Mouse (Mus musculus) kidney, postnatal 4 days (tissue): ENCODE measurements around the gene Bsn.

Source experiments
- DNase-seq, 2 experiments: peaks; one replicate each; pipeline ENCODE4 v3.0.0; 2021; ENCODE audit warnings: mixed read lengths in 2 of 2

Gene Bsn

GRCm38 (mm10) chr9:108189787-108190679, at the start of gene Bsn:
Gene Bsn (minus strand): TSS chr9:108190384.
- peak; percentile 85 to 87 for DNase-seq

DNA sequence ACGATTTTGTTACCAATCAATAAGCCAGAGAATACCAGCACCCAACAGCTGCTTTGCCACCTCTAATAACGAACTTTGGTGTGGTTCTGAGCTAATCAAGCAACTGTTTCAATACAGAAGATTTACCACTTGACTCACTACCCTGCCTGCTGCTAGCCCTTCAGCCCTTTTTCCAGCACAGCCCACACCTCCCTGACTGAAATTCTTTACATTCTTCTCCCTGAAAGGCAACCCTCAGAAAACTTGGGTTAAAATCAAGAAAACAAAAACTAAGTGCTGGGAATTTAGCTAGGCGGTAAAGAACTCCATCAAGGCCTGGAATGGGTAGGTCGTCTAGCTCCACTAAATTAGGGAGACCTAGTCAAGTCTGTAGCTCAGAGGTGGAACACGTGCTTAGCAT, 49.8 kb upstream of the Bsn start:
- DNase-seq: no peak

- peak in 1 of 2 experiments; percentile 42 for DNase-seq
Measured at GRCm38 (mm10) chr9:108238831-108239230, 48.6 kb upstream of the Bsn start.

- DNase-seq: no peak
Measured at GRCm38 (mm10) chr9:108238402-108238801, 48.2 kb upstream of the Bsn start.

DNA sequence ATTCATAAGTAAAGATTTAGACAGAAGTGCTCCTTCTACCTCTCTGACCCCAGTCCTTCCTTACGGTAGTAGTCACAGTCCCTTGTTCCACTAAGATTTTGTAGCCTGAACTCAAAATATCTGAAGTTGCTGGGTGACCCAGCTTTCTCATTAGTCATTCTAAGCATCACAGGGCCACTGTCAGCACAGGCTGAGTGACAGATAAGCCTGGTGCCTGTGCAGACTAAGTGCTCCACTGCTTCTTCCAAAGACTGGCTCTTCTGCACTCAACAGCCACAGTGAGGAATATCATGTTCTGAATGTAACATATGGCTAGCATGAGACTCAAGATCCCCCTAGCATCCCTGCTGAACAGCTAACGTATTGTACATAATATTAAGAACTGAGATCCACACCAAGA, 44.5 kb upstream of the Bsn start:
- DNase-seq: no peak

DNA sequence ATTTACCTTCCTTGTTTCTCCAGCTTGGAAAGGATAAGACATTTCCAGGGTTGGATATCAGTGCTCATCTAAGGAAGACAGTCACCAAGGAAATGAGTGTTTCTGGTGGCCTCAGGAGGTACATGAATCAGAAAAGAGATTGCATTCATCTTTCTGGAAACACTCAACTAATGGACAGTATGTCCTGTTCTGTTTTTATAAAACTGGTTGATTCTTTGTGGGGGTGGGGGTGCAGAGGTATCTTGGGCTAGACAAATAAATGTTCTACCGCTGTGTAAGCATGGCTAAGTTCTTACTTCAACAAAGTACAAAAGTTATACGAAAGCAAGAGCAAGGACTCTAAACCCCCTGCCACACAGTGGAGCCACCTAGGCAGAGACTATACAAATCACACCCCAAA, 42.7 kb upstream of the Bsn start:
- DNase-seq: no peak

GRCm38 (mm10) chr9:108227911-108228649, 37.9 kb upstream of the Bsn start:
- DNase-seq: peak in 1 of 2 experiments; percentile 54

- DNase-seq: no peak
Measured at GRCm38 (mm10) chr9:108225166-108225565, 35.0 kb upstream of the Bsn start.

GRCm38 (mm10) chr9:108223633-108224032, 33.4 kb upstream of the Bsn start:
- DNase-seq: peak in 1 of 2 experiments; percentile 45

DNA sequence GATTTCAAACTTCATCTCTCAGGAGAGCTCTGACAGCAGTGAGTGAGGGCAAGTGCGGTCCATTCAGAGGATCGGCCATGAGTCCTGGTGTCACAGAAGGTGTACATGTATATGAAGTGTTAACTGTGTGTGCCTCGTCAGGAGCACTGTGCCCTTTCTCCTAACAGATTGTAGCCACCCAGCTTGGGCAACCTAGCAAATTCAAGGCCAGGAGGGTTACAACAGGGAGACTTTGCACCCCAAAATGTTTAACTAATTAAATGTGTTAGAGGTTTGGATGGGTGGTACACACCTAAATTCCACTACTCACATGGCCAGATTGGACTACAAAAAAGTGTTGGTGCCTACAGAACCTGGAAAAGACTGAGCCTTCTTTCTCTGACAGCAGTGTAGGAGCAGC, 31.4 kb upstream of the Bsn start:
- no peak for DNase-seq

- no peak for DNase-seq
Measured at GRCm38 (mm10) chr9:108220380-108220774, 30.2 kb upstream of the Bsn start.

DNA sequence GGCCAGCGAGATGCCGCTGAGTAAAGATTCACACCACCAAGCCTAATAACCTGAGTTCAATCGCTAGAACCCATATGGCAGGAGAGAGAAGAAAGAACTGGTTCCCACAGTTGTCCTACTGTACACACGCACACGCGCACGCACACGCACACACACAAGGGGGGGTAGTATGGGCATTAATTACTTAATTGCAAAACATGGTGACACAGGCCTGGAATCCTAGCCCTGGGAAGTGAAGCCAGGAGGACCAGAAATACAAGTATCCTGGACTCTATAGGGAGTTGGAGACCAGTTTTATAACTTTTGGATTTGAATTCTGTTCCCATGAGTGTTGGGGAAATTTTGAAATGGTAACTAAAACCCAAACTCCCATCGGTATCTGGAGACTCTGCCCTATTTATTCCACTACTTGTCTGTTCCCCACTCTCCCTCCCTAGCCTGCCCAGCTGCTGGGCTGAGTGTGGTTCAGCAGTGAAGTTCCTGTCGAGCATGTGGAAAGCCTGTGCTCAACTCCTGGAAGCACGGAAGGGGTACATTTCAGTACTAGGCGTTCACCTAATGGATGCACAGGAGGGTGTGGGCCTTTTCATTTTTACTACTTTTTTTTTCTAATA, 29.7 kb upstream of the Bsn start:
- no peak for DNase-seq

DNA sequence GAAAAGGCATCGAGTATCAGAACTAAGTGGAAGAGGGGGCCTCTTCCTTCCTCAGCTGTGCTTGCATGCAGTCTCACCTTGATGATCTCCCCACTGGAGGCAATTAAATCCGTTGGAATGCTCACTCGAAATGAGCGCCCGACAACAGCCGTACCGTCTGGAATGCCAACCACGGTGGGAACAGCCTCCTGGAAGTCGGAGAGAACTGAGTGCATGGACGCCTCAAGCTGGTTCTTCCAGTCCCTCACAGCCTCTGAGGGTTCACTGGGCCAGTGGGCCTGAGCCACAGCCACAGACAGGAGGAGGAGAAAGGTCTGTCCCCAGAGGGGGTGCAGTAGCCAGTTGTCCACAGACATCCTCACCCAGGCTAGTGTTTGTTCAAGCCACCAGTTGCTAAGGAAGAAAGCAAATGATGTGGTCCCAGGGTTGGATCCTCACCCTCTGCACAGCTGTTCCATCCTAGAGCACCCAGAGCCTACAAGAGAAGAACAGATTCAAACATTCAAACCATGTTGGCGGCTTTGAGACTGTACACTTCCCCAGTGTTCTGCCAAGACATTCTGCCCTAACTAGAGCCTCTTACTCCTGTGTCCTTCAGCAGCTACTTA, 27.9 kb upstream of the Bsn start:
- peak; percentile 42 to 63 for DNase-seq

- DNase-seq: no peak
Measured at GRCm38 (mm10) chr9:108217406-108217805, 27.2 kb upstream of the Bsn start.

- peak in 1 of 2 experiments; percentile 51 for DNase-seq
Measured at GRCm38 (mm10) chr9:108213105-108213504, 22.9 kb upstream of the Bsn start.

DNA sequence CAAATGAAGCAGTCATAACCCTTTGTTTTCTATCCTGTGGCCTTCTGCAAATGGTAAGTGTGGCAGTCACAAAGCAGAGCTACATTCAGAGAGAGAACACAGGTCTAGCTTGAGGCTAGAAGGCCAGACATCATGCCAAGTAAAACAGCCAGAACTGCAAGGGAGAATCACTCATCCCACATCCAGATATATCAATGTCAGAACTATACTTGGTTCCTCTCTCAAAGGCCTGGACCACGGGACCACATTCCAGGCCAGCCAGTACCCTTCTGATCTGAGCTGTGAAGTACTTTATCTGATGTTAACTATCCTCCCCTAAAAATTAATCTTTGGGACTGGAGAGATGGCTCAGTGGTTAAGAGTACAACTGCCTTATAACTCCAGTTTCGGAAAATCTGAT, 22.2 kb upstream of the Bsn start:
- DNase-seq: no peak

DNA sequence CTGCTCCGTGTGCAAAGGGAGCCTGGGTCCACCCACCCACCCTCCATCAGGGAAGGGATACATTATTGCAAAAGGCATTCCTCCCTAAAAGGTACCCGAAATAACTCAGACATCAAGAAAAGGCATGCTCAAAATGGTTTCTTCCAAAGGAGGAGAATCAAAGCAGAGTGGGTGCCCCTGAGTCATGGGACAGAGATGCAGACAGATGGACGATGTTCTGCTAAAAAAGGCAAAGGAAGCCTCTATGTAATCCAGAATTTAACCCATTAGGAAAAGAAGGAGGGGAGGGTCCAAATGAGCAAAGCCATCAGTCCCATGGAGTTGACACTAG, 15.4 kb upstream of the Bsn start:
- DNase-seq: no peak

DNA sequence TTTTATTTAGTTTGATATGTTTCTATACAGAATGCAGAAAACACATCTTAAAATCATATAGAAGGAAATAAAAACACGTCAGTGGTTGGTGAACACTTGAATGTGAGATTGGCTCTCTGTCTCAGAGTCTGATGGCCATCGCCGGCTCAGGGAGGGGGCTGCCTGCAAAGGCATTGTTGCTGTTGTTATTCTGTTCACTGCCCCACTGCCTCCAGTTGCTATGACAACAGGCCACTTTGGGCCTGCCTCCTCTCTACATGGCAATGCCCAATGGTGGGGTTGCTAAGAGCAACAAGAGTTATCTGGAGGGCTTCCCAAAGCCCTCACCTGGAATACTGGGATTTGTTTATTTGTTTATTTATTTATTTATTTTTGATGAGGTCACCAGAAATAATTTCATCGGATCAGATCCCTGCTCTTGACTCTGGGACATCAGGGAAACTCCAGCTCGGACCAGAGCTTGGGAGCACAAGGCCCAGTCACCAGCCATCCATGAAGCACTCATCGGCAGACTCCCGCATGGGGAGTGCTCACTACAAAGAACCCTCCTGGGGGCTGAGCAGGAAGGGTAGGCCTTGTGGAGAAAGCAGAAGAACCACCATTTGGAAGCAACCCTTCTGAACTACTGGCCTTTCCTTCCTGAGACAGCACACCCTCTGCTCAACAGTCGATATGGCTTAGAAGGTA, 14.8 kb upstream of the Bsn start:
- peak in 1 of 2 experiments; percentile 38 for DNase-seq

DNA sequence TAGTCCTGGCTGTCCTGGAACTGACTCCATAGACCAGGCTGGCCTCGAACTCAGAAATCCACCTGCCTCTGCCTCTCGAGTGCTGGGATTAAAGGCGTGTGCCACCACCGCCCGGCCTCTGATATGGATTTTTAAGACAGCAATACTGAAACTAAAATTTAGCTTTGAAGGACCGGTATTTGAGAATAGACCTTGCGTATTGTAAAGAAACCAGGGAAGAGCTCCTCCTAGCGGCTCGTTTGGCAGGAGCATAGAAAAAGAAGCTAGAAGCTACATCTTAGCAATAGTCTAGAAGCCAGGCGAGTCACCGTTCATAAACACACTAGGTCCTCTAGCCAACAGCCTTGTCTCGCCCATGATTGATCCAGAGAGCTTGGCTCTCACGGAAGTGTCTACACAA, 12.8 kb upstream of the Bsn start:
- DNase-seq: peak; percentile 82 to 88

- DNase-seq: no peak
Measured at GRCm38 (mm10) chr9:108202169-108202568, 12.0 kb upstream of the Bsn start.

GRCm38 (mm10) chr9:108201160-108201559, 11.0 kb upstream of the Bsn start:
- peak; percentile 95 to 98 for DNase-seq

DNA sequence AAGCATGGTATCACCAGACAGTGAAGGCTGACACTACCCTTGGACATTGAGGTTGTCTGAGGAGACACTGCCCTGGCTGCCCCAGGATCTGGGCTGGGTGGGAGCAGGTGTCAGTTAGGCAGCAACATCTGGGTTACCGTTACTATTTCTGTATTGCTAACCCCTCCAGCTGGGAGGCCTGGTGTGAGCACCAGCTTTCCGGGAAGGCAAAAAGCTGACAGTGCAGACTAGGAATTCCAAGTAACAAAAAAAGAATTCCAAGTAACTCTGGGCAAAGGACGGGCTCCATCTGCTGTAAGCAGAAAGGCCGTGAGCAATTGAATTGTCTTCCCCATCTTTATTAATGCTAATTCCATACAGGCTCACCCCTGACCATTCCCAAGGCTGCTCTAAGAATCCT, 8.4 kb upstream of the Bsn start:
- no peak for DNase-seq
